Mouse (Mus musculus): ENCODE results near the gene Dexi.

DNA sequence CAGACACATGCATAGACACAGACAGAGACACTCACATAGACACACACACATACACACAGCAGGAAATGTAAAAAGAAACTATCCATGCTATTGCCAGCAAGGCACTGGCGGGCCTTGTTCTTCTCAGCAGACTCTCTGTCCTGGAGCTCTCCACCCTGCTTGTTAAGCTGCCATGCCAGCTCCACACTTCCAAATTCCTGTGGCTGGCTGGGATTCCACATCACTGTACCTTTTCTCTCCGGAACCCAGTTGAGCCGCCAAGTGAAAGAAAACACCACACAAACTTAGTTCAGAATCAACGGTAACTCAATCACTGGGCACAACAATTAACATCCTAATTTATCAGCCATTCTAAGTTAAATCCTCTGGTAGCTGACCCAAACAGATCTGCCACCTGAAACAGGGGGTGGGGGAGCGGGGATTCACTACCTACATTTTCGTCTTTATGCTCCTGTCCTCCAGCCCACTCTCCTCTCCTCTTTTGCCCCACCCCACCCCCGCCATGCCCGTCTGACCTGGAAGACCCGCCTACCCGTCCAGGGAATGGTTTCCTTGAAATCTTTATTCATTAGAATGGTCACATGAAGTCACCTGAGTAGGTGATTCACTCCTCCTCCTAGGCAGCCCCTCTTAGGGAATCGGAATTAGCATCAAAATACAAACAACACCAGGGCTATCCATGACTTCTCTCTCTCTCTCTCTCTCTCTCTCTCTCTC, 75.3 kb downstream of the Dexi start:
- TF ChIP-seq CTCF (IDR thresholded peaks at IDR 0.05; ENCODE audit: low read depth, low read length) (no peak), POLR2A (IDR thresholded peaks at IDR 0.05; ENCODE audit: borderline replicate concordance, low read depth, low read length) (no peak)

All from bone marrow macrophage, adult 2 months (primary cell).